Mouse (Mus musculus) common myeloid progenitor, adult 5-6 weeks (primary cell): ENCODE results near the gene Sh2d2a. TPM values are rescaled to one million over a fixed set of nuclear protein-coding genes. Genes with fewer than 3 reads are reported as not detected.
A peak's percentile ranks its signal among the peaks of the same experiment; 100 is the strongest.
"Not testable (repeated sequence)": the region's sequence is repeated elsewhere in the genome, so short reads cannot be mapped to it uniquely, and the experiment has no call there.

Experiments
- ATAC-seq: replicated peaks from 2 replicates; pipeline ENCODE4 v1.8.0; 2016; ENCODE audit warnings: low read depth, mild to moderate bottlenecking, moderate TSS enrichment, inconsistent platforms; ENCODE audit not compliant: poor library complexity, severe bottlenecking
- total RNA-seq: library from RNA; stranded (forward); fragments of 200-1000, 187-1606 nt; gene quantifications from 2 replicates; pipeline ENCODE4 v1.2.3, GENCODE M21; 2017

The Sh2d2a gene
- total RNA-seq = 0.59 TPM in 1 of 2 replicates, not detected in the other

- peak; percentile 29; the same call in 1 of the 2 replicates for ATAC-seq
These were observed at the start of gene Sh2d2a for GRCm38 (mm10) chr3:87846650-87847110. Gene Sh2d2a (plus strand): TSS chr3:87846755.

GRCm38 (mm10) chr3:87801681-87802080 lies 44.9 kb upstream of the Sh2d2a start:
- ATAC-seq = no peak

- peak; percentile 87 for ATAC-seq
These were observed 42.4 kb upstream of the Sh2d2a start for GRCm38 (mm10) chr3:87804038-87804677.

- ATAC-seq = peak; percentile 57; the same call in 1 of the 2 replicates
These were observed 37.1 kb upstream of the Sh2d2a start for GRCm38 (mm10) chr3:87809322-87809962.

DNA sequence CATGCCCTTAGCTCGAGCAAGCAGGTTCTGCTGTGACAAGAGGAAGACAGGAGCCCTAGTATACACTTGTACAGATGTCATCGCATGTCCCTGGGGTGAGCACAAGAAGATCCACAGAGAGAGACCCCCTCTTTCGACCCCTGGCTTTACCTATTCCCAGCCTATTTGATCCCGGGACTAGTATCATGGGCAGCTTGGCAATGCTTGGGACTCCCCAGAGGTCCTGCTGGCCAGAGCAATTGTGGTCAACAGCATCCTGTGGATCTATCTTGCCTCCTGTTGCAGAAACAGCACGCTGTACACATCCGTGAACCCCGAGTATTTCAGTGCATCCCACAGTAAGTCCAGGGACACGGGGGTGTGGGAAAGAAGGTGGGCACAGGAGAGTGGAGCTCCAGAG lies 35.3 kb upstream of the Sh2d2a start:
- ATAC-seq = no peak

GRCm38 (mm10) chr3:87812413-87812812 lies 34.1 kb upstream of the Sh2d2a start:
- no peak for ATAC-seq

DNA sequence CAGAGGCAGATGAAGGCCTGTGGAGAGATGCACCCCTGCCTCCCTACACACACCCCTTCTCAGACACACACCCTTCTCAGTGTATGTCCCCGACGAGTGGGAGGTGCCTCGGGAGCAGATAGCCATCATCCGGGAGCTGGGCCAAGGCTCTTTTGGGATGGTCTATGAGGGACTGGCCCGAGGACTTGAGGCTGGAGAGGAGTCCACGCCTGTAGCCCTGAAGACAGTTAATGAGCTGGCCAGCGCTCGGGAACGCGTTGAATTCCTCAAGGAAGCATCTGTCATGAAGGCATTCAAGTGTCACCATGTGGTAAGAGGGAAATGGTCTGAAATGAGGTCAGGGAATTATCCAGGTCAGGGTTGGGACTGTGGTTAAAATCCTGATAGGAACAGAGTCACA lies 33.7 kb upstream of the Sh2d2a start:
- no peak for ATAC-seq

DNA sequence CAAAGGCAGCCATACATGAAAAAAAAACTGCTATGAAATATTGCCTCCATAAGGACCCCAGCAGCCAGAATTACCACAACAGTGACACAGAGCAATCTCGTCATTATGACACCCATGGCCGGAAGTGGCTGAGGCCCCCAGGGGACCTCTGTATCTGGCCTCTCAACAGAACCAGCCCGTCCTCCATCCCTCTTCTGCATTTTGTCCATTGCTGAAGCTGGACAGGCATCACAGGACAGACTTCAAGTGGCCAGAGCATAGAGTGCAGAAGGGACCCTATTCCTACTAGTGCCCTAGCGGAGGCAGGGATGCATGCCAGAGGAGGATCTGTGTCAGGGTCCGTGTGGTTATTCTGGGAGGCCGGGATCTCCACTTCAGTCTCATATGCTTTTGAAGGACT lies 30.4 kb upstream of the Sh2d2a start:
- ATAC-seq = 0 out of 2 replicates have a peak, but pooled peaks have one; percentile 12

GRCm38 (mm10) chr3:87816646-87817093 lies 29.9 kb upstream of the Sh2d2a start:
- ATAC-seq = peak; percentile 94

GRCm38 (mm10) chr3:87818226-87818625 lies 28.3 kb upstream of the Sh2d2a start:
- ATAC-seq = no peak

- ATAC-seq = not testable (repeated sequence)
These were observed 22.3 kb upstream of the Sh2d2a start, which contains the start of gene Pear1 for GRCm38 (mm10) chr3:87824206-87824605. Gene Pear1 (minus strand): TSS chr3:87824306.

- peak; percentile 60; the same call in 1 of the 2 replicates for ATAC-seq
These were observed 18.1 kb upstream of the Sh2d2a start for GRCm38 (mm10) chr3:87828435-87828834.

- ATAC-seq = no peak
These were observed 17.5 kb upstream of the Sh2d2a start for GRCm38 (mm10) chr3:87829025-87829424.

- ATAC-seq = no peak
These were observed 14.3 kb upstream of the Sh2d2a start for GRCm38 (mm10) chr3:87832109-87832859.

DNA sequence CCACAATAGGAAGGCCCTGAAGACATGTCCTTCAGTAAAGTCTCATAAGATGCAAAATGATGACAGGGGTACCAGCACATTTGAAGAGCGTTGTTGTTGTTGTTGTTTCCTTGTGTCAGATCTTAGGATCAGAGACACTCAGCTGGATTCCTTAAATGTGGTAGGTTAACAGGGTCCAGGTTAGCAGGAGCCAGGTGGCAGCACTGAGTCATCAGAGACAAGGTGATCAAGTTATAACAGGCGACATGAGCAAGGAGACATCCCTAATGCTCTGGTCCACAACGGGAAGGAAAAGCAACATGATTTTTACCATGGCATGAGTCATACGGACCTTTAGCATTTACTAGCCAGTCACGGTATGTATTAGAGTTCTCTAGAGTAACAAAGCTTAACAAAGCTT lies 13.1 kb upstream of the Sh2d2a start:
- no peak for ATAC-seq

GRCm38 (mm10) chr3:87838622-87839021 lies 7.9 kb upstream of the Sh2d2a start:
- peak; percentile 96 for ATAC-seq

GRCm38 (mm10) chr3:87840858-87841257 lies 5.7 kb upstream of the Sh2d2a start:
- no peak for ATAC-seq

GRCm38 (mm10) chr3:87844981-87845380 lies 1.6 kb upstream of the Sh2d2a start:
- ATAC-seq = no peak

- no peak for ATAC-seq
These were observed 369 bp upstream of the Sh2d2a start for GRCm38 (mm10) chr3:87846186-87846585.

GRCm38 (mm10) chr3:87847680-87848079 lies 1.1 kb downstream of the Sh2d2a start:
- ATAC-seq = 0 out of 2 replicates have a peak, but pooled peaks have one; percentile 30

DNA sequence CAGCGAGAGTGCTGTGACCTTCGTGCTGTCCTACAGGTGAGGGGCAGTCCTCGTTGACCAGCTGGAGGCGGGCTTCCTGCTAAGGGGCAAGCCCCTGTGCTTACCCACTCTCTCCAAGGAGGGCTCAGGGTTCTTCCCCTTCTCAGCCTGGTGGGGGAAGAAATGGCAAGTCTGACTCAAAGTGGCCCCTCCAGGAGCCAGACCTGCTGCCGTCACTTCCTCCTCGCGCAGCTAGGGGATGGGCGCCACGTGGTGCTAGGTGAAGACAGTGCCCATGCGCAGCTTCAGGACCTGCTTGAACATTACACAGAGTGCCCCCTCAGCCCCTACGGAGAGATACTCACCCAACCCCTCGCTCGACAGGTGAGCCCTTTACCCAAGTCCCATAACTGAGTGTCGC lies 2.6 kb downstream of the Sh2d2a start:
- 0 out of 2 replicates have a peak, but pooled peaks have one; percentile 33 for ATAC-seq
